Mouse (Mus musculus) testis, postnatal 14 days (tissue): Measurements from ENCODE around the gene Sh3d19.

ENCODE experiments used
- DNase-seq: peaks from one replicate; pipeline ENCODE4 v3.0.0; 2021; ENCODE audit warnings: low spot score

The Sh3d19 gene

DNA sequence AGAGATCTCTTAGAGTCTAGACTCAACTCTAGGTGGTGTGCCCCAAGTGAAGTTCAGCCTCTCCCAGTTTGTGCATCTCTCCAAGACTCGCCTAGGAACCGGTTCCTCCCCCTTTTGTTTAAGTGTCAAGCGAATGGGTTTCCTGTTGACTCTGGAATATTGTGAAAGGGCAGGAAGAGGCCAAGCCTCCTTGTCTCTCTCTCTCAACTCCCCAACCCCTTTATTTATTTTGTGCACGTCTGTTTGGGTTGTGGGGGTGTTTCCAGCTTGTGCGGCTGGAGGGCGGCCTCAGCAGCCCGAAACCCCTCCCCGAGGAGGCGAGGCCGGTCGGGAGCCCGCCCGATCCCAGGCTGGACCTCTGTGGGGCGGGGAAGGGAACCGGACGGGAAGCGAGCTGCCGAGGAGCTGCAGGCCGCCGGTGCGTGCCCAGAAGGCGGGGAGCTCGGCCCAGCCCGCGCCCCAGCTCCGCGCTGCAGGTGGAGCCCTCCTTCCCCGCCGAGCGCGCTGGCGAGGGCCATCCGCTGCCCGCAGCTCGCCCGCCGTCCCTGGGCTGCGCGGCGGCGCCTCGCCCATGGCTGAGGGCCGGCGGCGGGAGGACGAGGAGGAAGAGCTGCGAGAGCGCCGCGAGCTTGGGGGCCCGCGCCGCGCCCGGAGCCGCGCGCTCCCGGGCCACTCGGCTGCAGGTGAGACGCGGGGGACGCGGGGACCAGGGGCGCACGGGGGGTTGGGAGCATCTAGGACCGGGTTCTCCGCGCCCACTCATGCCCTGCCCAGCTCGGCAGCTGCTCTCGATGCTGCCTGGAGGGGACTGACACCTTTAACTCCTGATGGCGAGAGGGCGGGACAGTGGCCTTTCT is at the start of gene Sh3d19:
Gene Sh3d19 (plus strand): TSS at position 368 of the 857 bp plus-strand sequence.
- DNase-seq = peak; percentile 80

DNA sequence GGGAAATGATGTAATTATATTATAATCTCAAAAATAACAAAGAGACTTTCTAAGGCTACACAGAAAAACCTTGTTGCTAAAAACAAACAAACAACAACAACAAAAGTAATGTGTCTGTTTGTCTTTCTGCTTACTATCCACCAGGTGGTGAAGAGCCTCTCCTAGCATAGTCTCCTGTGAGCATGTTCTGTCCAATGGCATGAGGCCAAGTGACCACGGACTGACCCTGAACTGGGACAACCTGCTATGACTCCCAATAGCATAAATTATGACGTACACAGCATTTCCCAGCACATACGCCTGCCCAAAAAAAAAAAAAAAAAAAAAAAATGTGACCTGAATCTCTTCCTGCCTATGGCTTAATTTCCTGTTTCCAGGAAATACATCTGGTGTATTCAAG is 48.6 kb upstream of the Sh3d19 start:
- peak; percentile 40 for DNase-seq

DNA sequence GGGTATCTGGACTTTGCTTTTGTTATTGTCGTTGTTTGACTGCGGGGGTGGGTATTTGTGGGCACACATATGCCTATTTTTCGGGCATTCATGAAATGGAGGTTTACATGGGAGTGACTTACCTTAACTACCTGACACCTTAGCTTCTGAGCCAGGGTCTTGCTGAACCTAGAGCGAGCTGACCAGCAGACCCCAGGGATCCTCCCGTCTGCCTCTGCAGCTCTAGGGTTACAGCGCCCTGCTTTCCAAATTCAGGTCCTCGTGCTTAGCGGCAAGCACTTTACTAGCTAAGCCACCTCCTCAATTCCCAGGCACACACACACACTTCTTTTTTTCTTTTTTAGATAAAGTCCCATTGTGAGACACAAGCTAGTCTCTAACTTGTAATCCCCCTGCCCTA is 47.6 kb upstream of the Sh3d19 start:
- DNase-seq = no peak

DNA sequence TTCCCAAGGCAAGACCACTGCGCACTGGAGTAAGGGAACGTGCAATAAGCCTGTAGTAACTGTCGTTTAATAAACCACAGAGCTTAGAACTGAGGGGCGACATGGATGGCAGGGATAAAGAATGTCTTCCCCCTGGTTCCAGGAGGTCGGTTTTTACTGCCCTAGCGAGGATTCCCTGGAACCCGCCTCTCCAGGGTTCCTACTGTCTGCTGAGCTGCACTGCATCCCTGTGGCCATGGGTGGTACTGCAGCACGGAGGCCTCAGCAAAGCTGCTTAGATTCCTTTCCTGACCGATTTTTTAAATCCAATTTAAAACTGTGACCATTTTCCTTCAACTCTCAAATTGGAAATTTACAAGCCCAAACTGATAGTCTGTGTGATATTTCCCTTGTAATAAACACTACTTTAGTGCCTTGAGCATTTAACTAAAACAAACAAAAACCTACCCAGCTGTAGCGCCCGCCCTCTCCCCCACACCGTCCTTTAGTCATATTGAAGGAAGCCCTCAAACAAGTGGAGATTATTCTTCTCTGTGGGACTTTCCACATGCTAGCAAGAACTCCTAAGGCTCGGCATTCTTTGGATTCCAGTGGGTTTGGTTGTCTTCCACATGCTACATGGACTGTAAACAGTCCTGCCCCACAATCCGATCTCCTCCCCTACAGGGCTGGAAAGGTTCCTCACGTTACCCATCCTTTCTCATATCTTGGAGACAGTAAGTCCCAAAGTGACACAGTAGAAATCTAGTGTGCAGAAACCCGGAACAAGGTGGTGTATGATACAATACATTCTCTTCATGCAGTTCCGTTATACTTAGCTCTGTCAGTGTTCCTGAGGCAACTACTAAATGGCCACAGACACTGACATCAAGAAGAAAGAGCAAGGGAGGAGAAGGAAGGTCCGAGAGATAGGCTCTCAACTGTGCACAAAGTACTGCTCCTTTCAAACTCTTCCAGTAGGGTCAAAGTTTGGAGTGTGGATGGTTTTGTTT is 46.7 kb upstream of the Sh3d19 start:
- DNase-seq = peak; percentile 77

DNA sequence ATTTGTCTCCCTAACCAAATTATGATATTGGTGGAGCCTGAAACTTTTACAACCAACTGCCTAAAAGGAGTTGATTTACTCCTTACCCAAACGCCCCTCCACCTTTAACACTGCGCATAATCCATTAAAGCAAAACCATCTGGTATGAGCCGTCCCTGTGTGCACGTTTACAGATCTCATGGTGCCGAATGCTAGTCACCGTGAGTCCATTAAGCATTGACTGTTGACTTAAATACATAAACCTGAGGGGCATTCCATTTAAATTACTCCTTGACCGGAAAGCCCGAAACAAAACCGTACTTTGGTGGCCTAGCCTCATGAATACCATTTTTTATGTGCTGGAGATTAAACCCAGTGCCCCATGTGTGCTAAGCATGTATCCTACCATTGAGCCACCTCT is 43.6 kb upstream of the Sh3d19 start:
- no peak for DNase-seq

DNA sequence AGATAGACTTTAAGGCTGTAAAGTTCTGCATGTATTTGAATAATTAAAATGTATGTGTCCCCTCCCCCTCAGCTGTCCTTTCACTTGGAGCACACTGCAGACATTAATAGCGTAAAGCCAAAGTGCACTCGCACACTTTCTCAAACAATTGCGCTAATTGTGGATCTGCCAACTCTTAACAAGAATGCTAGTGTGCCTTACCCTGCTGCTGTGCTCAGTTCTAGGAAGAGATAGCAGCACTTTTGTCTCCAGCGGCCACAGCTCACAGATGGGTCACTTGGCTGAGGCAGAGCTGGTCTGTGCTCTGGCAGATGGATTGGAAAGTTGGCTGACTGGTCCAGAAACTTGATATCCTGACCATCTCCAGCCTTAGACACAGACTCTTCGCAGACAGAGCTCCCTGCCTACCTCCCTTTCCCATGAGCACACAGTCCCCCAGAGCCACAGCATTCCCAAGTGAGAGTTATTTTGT is 42.7 kb upstream of the Sh3d19 start:
- DNase-seq = no peak

DNA sequence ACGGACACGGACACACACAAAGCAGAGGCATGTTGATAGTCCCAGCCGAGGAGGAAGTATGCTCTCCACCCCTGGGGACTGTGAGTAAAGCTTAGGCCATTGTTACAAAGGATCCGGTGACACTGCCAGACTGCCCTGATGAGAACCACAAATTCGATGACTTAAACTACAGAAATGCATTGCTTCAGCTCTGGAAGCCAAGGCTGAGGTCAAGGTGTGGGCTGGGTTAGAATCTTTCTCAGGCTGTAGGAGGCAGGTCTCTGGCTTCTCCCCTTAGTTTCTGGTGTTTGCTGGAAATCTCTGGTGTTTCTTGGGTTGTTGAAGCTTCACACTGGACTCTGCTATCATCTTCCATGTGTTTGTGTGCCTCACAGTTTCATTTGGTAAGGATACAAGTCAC is 41.2 kb upstream of the Sh3d19 start:
- no peak for DNase-seq

DNA sequence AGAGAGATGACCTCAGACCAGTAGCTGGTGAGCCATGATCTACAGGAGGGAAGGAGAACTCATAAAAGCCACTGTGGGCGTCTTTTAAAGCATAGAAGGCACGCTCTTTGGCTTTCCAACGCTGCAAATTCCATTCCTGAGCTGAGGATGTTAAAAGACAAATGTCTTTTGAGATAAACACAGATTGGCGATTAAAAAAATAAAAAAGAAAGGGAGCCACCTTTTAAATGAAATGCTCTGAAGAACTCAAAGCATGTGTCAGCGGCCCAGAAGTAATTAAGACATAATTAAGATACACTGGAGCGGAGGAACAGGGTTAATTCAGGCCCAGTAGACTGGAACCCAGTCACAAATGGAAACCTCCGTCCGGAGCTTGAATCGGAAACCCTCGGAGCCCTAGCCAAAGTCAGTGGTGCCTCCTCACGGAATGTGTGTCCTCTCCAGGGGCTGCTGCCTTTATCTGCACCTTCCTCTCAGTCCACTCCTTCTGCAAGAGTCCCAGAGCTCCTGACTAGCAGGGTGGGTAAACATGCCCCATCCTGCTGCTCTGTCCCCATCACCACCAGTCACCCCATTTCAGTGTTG is 40.1 kb upstream of the Sh3d19 start:
- no peak for DNase-seq

DNA sequence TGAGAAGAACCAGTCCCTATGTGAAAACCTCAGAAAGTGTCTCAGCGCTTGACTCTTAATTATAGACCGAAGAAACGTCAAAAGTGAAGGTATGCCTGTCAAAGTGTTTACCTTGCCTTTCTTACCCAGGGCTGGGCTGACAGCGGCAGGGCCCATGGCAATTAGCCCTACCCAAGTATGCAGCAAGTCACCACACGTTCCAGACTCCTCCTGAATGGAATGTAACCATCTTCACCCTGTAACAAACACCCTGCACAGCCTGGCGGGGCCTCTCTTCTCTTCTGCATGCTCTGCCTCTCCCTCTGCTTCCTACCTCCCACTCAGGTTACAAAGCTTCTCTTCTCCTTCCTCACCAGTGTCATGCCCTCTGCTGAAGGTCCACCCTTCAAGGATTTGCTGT is 39.0 kb upstream of the Sh3d19 start:
- DNase-seq = no peak

DNA sequence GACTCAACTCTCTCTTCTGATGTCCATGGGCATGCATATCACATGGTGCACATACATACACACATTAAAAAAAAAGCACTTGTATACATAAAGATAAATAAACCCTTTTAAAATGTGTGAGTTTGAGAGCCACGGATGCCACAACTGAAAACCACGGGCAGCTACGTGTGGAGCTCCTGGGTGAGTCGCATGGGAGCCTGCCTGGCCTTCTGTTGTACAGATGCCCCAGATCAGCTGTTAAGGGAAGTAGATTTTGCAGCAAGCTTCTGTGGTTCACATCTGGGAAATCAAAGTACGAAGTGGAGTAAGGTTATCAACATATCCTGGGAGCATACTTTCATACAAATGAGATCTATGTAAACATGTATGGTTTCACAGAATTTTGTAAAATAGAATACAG is 37.3 kb upstream of the Sh3d19 start:
- DNase-seq = no peak

DNA sequence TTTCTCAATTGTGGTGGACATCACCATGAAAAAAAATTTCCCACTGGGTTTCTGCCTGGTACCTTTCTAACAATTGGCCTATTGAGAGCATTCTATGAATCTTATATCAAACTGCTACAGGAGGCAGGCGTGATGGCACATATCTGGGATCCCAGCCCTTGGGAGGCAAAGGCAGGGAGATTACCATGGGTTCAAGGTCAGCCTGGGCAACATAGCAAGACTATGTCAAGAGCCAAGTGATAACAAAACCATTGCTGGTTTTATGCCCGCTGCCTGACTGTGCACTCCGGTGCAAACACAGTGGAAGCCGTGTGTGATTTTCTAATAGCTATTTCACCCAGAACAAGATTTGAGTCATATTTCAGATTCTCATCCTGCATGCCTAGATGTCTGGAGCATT is 20.0 kb upstream of the Sh3d19 start:
- DNase-seq = peak; percentile 78

DNA sequence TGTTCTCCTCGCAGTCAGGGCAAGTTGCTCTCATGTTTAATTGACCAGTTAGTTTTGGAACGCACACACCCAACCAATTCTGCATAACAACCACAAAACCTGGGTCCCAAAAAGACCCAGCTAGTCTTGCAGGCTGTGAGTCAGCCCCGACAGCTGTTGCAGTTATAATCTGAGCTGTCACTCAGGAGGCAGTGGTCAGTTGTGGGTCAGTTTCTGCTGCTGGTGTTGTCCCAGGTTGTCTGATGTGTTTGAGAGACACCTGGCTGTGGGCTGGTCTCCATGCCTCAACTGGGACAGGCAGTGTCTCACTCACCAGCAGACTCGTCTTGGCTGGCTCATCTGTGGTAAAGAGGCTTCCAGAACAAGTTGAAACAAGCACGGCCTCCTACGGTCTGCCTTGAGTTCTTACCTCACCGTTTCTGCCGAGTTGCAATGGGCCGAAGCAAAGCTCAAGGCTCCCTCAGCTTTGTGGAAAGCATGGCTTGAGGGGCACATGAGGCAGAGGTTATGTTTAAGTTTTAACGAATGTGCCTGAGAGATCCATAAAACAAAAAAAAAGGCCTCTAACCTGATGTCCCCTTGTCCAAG is 18.1 kb upstream of the Sh3d19 start:
- no peak for DNase-seq

DNA sequence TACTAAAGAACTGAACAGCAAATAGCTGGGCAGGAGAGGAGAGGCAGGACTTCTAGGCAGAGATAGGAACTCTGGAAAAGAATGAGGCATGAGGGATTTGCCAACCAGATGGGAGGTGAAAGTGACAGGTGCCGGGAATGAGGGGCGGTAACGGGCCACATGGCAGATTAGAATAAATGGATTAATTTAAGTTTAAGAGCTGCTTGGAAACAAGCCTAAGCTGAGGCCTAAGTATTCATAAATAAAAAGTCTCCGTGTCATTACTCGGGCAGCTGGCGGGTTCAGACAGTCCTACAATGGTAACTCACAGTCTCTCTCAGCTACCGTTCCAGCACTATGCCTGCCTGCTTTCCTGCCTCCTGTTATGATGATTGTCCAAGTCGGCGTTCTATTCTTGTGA is 15.6 kb upstream of the Sh3d19 start:
- DNase-seq = no peak

DNA sequence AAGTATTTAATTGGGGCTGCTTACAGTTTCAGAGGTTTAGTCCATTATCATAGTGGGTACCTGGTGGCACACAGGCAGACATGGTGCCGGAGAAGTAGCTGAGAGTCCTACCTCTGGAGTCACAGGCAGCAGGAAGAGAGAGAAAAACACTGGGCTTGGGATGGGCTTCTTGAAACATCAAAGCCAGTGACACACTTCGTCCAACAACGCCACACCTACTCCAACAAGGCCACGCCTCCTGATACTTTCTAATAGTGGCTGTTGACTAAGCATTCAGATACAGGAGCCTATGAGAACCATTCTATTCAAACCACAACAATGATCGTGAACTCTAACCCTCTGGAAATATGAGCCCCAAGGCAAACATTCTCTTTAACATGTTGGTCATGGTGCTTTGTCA is 15.2 kb upstream of the Sh3d19 start:
- no peak for DNase-seq

DNA sequence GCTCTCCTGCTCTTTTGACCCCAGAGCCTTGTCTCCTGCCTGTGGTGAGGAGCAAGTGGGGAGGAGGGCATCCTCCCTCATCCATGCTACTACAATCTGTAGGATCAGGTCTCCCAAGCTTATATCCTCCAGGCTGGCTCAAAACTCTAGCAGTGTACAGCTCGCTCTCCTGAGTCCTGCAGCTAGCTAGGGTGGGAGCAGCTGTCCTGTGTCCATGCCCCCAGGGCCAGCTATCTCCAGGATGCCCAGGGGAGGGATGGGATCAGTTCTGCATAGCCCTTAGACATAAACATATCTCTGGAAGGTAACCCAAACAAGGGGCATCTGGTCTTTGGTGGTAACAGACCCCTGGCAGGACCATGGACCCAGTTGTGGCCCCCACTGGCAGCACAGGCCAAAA is 11.2 kb upstream of the Sh3d19 start:
- no peak for DNase-seq

DNA sequence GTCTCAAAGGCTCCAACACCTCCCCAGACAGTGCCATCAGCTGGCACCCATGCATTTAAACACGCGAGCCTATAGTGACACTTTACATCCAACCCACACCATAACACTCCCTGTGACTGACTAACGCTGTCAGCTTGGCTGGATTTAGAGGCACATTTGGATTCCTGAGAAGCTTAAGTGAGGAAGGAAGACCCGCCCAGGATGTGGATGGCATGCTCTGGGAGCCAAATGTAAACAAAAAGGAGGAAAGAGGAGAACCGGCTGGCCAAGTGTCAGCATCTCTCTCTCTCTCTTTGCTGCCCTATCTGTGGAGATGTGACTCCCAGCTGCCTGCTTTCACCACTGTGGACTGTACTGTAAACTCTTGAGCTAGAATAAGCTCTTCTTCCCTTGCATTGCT is 9.8 kb upstream of the Sh3d19 start:
- no peak for DNase-seq

DNA sequence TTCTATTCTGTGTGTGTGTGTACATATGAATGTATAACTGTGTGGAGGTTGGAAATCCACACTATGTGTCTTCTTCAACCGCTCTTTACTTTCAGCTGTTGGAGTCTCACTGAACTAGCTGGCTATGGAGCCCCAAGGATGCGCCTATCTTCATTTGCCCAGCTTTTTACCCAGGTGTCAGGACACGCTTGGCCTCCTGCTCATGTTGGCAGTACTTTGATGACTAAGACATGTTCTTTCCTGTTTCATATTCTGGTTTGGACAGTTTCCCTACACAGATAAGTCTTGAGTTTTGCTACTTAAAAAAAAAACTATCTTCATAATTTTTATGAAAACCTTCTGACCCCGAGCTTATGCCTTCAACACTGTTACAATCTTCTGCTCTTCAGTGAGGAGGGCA is 5.4 kb upstream of the Sh3d19 start:
- no peak for DNase-seq

DNA sequence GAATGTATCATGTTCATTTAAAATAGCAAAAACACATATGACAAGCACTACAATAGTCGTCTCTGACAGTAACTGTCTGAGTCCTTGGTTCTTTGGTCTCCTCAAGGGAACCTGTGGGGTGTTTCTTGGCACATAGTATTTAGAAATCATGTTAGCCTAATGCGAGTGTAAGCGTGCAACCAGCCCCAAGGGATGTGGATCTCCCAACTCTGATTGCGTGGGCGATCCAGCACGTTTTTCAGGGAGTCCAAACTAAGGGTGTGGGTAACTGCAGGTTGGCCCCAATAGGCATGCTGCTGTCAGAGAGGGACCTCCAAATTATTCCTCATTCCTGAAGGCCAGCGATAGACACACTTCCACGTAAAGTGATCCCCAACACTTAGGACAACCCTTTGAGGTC is 1.9 kb upstream of the Sh3d19 start:
- no peak for DNase-seq

DNA sequence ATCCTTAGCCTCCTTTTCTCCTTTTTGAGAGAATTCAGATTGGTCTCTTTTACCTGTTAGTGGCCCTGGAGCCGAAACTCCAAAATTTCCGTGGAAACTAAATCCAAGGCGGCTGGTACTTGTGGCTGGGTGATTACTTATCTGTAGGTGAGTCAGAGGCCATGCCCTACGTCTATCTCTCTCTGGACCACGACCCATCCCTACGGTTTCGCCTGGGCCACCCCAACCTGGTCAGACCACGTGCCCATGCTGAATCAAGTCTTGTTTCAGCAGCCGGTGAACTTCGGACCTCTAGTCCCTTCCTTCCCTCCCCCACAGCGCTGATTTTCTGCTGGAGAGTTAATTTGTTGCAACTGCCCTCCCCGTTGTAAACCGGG is 678 bp downstream of the Sh3d19 start:
- peak; percentile 84 for DNase-seq

DNA sequence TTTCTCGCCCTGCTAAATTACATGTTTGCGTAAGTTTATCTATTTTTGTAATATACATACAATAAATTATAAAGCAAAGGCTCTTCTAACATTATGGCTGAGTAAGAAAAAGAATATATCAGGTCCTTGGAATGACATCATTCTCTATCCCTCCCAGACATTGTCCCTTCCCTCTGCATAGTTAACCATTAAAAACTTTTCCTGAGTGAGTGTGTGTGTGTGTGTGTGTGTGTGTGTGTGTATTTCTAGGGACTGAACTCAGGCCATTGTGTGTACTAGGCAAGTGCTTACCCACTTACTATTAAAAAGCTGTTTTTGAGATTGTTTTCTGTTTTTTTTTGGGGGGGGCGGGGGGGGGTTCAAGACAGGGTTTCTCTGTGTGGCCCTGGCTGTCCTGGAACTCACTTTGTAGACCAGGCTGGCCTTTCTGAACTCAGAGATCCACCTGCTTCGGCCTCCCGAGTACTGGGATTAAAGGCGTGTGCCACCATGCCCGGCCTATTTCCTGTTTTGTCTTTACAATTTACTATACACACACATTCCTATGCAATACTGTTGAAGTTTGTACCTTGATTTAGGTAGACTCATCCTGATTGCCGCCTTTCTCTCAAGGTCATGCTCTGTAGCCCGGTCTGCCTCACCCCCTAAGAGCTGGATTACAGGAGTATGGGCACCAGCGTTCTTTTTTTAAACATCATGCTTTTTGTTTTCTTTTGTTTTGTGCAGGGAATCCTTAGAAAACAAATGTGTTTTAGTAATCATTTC is 2.6 kb downstream of the Sh3d19 start:
- no peak for DNase-seq

DNA sequence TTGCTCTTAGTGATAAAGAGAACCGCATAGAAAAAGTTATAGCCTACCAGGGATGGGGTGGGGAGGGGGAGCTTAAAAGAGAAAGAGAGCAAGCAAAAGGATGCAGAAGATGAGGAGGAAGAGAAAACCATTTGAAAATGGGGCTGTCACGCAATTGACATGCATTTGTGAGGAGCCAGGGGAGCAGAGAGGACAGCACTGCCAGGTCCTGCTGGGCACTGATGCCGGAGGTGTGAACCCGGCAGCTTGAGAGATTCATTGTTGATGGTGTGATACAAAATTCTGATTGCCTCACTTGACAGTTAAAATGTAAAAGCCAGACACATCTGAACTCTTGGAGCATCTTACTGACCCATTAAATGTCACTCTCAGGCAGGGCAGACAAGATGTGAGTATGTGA is 3.5 kb downstream of the Sh3d19 start:
- no peak for DNase-seq
